Mouse (Mus musculus): ENCODE data around the gene Piwil4.
"Not testable (repeated sequence)": the region's sequence is repeated elsewhere in the genome, so short reads cannot be mapped to it uniquely, and the experiment has no call there.

The Piwil4 gene

GRCm38 (mm10) chr9:14671965-14672364 is 68.6 kb downstream of the Piwil4 start:
- DNase-seq (ENCODE audit: extremely low spot score, low spot score): not testable (repeated sequence)

GRCm38 (mm10) chr9:14668382-14668781 is 72.2 kb downstream of the Piwil4 start:
- no peak for DNase-seq (ENCODE audit: extremely low spot score, low spot score)

- DNase-seq (ENCODE audit: extremely low spot score, low spot score): no peak
These were observed 74.5 kb downstream of the Piwil4 start for GRCm38 (mm10) chr9:14666071-14666470.

- no peak for DNase-seq (ENCODE audit: extremely low spot score, low spot score)
These were observed 76.9 kb downstream of the Piwil4 start for GRCm38 (mm10) chr9:14663591-14663990.

- DNase-seq (ENCODE audit: extremely low spot score, low spot score): no peak
These were observed 77.7 kb downstream of the Piwil4 start for GRCm38 (mm10) chr9:14662876-14663275.

GRCm38 (mm10) chr9:14662138-14662537 is 78.4 kb downstream of the Piwil4 start:
- no peak for DNase-seq (ENCODE audit: extremely low spot score, low spot score)

- DNase-seq (ENCODE audit: extremely low spot score, low spot score): no peak
These were observed 82.6 kb downstream of the Piwil4 start for GRCm38 (mm10) chr9:14657926-14658325.

GRCm38 (mm10) chr9:14654010-14654409 is 86.5 kb downstream of the Piwil4 start:
- DNase-seq (ENCODE audit: extremely low spot score, low spot score): no peak

GRCm38 (mm10) chr9:14652761-14653160 is 87.8 kb downstream of the Piwil4 start:
- DNase-seq (ENCODE audit: extremely low spot score, low spot score): no peak

- no peak for DNase-seq (ENCODE audit: extremely low spot score, low spot score)
These were observed 92.7 kb downstream of the Piwil4 start for GRCm38 (mm10) chr9:14647849-14648248.

GRCm38 (mm10) chr9:14646641-14647040 is 93.9 kb downstream of the Piwil4 start:
- DNase-seq (ENCODE audit: extremely low spot score, low spot score): no peak
